Mouse (Mus musculus): ENCODE data around the gene Cd93.

The Cd93 gene

DNA sequence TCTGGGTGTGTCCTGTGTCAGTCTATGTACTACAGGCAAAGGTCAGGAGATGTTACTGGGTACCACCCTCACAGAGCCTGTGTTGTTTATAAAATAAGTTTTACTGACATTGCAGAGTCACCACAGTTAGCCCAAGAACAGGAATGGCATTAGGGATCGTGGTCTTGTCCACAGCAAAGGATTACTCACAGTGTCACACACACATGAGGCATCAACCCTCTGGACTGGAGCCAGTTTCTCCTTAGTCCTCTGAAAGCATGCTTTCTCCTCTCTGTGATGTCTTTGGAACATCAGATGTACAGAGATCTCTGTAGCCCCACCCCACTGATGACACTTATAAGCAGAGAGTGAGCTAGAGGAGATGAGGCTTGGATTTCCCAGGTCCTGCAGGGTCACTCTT is 41.1 kb downstream of the Cd93 start:
- no peak for DNase-seq (ENCODE audit: low spot score in 2 of 2)

DNA sequence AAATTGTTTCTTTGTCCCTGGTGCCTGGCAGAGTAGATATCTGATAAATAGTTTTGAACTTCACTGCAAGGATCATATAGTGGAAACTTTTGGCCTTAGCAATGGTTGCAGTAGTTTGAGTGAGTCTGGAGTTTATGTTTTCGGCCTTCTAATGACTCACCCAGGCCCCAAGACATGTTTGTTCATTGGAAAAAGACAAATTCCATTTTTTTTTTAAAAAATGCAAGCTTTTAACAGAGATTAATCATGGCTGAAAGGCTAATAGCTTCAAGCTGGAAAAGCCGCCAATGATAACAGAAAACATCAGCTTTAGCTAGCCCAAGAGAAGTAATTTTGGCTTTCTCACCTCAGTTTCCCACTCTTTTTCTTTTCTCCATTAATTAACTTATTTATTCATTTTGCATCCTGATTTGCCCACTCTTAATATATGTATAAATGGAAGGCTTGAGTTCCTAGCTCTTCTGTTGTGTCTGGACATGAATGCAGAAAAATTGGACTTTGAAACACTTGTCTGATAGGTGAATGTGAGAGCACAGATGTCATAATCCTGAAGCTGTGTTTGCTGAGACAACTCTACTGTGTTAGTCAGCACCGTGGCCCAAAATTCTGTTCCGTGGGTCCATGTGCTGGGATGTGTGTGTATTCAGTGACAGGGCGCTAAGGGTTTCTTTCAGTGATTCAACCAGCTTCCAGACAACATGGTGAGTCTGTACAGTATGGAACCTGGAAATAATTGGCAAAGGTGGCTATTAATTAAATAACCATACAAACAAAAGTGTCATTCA is 44.3 kb downstream of the Cd93 start:
- no peak for DNase-seq (ENCODE audit: low spot score in 2 of 2)

DNA sequence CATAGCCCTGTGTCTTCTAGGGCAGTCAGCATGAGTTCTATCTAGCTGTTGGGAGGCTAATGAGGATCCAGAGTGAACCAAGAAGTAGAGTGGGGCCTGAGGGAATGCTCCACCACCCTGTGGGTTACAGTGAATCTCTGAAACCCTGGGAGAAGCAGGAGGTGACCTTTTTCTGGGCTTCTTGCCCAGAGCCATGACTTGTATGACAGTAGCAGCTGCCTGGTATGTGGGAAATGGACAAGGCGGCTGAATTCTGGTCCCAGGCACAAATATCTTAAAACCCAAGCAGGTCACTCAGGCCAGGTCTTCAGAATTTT is 45.6 kb downstream of the Cd93 start:
- DNase-seq (ENCODE audit: low spot score in 2 of 2): no peak

DNA sequence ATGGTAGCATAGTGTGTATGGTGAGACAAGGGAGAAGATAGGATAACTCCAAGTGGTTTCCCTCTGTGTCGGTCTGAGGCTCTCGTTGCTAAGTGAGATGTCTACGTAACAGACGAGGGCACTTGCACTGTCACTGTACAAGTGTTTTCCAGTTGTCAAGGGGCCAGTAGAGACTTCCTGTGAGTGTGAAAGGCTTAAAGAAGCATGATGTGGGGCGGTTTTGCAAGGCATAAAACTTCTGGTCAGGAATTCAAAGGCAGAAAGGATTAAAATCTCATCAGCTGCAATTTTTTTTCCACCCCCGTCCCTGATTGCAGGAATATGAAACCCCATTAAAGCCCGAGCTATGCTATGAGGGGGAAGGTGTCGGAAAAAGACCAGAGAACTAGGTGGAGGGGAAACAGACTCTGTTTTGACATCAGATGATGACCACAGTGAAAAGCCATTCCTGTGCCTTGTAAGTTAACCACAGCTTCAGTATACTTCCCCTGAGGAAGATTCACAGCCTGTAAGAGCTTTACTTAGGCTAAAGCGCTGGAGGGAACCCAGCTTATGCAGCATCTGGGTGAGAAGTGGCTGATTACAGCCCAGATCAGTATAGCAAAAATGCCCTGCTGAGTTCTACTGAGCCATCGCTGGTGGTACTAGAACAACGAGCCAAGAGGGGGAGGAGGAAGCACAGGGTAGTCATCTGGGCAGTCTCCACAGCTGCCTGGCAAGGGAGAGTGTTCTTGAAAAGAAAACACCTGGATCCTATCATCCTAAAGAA is 46.2 kb downstream of the Cd93 start:
- DNase-seq (ENCODE audit: low spot score in 2 of 2): no peak

DNA sequence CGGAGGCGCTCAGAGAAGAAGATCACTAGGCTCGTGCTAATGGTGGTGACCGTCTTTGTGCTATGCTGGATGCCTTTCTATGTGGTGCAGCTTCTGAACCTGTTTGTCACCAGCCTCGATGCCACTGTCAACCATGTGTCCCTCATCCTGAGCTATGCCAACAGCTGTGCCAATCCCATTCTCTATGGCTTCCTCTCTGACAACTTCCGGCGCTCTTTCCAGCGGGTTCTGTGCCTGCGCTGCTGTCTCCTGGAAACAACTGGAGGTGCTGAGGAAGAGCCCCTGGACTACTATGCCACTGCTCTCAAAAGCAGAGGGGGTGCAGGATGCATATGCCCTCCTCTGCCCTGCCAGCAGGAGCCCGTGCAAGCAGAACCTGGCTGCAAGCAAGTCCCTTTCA is 47.2 kb downstream of the Cd93 start:
- DNase-seq (ENCODE audit: low spot score in 2 of 2): no peak

DNA sequence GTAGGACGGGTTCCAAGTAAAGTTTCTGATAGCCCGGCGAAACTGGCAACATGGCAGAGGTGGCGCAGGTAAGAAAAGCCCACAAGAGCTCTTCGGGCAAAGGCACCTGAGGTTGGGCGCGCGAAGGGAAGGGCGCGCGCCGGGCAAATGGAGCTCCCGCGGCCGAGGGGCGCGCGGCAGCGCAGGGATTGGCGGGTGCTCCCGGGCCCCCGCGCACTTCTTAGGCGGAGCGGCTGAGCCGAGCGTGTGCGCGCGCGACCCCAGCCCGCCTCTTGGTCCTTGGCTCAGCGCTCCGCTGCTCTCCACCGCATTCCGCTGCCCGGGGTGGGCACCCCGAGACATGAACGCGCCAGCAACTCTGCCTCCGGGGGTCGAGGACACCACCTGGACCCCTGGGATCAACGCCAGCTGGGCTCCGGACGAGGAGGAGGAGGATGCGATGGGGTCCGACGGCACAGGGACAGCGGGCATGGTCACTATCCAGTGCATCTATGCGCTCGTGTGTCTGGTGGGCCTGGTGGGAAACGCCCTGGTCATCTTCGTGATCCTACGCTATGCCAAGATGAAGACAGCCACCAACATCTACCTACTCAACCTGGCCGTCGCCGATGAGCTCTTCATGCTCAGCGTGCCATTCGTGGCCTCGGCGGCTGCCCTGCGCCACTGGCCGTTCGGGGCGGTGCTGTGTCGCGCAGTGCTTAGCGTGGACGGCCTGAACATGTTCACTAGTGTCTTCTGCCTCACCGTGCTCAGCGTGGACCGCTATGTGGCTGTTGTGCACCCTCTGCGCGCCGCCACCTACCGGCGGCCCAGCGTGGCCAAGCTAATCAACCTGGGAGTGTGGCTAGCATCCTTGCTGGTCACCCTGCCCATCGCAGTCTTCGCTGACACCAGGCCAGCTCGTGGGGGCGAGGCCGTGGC is 48.0 kb downstream of the Cd93 start, which contains the start of gene Sstr4:
TSS of gene Sstr4 (plus strand) at position 214 of the 921 bp plus-strand sequence.
- DNase-seq (ENCODE audit: low spot score in 2 of 2): peak in 1 of 2 experiments; percentile 67

DNA sequence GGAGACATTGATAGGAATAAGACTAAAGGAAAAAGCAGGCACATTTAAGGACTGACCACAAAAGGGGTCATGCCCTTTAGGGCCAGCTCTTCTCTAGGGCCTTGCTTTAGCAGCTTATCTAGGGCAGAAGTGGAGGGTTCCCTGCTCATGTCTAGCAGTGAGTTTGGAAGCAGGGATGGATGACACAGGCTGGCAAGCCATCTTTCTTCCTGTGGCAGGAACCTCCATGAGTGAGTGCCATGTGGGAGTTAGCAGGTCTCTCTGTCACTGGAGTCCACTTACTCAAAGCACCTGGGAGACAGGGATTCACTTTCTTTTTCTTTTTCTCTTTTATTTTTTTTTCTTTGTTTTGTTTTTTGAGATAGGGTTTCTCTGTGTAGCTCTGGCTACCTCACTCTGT is 49.5 kb downstream of the Cd93 start:
- no peak for DNase-seq (ENCODE audit: low spot score in 2 of 2)

DNA sequence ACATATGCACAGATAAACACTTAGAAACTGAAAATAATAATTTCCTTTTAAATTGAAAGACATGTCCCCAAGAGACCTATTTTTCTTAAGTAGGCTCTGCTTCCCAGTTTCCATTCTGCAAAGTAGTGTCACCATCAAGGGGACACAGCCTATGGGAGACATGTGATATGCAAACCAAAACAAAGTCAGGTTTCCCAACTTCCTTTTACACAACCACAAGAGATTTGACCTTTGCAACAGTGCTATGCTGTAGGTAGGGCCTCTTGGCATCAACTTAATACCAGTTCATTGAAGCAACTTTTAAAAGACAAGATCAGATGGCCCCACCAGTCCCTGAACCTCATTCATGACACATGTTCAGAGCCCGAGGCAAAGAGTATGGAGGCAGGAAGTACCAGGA is 50.2 kb downstream of the Cd93 start:
- DNase-seq (ENCODE audit: low spot score in 2 of 2): no peak

DNA sequence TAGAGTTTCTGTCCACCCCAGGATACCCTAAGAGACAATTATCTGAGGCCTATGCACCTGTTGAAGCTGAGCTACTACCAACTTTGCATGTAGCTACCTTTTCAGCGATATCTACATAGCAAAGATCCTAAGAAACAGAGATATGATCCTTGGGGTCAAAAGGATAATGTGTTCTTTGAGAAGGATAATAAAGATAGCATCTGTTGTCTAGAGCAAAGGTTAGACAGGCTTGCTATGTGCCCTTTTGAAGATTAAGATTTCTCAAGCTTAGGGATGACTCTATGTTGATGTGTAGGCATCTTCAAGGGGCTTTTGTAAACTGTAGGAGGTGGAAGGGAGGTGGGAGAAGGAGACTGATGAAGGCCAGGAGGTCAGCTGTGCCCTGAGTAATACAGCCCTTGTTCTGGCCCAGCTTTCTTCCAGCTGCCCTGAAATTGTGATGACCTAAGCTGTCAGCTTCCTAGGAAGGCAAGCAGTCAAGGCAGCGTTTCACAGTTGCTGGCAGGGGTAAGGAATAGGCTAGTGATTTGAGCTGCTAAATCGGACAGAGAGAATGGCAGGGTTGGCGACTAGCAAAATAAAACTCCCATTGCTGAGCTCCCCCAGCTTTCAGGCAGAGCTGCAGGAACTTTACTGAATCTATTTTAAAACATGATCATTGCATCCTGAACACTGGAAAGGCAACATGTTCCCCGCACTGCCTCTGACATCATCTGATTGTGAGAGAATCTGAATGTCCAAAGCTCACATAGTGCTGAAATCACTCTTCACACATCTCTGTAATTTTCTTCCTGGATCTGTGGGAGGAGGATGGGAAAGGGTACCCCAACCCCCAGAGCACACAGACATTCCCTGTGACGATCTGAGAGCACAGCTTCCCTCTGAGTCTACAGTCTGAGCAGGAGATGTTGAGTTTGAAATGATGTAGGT is 55.4 kb downstream of the Cd93 start:
- DNase-seq (ENCODE audit: low spot score in 2 of 2): no peak

DNA sequence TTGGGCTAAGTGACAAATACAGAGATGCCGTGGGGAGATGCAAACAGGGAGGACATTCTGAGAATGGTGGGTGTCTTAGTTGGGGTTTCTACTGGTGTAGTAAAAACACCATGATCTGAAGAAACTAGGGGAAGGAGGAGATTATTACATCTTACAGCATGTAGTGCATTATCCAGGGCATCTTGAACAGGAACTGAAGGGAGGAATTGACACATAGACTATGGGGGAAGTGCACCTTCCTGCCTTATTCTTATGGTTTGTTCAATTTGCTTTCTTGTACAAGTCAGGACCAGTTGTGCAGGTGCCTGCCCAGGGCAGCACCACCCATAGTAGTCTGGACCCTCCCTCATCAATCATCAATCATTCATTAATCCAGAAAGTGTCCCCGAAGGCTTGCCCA is 56.4 kb downstream of the Cd93 start:
- no peak for DNase-seq (ENCODE audit: low spot score in 2 of 2)

Data from frontal cortex, postnatal 14 days (tissue).